In the genomic region with DNA sequence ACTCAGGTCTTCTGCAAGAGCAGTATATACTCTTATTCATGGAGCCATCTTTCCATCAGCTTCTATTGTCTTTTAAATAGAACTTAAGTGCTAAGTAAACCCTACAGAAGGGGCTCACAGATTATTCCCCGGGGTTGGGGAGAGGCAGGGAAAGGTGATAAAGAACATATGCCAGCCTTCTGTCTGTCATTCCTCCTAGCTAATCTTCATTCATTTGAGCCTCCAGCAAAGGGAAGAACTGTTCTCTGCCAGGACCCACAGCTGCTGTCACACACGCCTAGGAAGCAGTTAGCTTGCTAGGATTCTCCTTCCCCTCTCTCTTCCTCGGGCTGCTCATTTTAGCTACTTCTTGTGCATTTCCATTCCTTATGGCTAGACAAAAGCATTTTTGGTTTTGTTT, we compare ENCODE assay signal across 15 mouse cellular contexts.
DNase-seq lines count a peak whose midpoint lies in the region; ATAC-seq lines count a peak whose summit lies in the region.
"Had no signal": no experiment of that assay in that cellular context is flagged by ENCODE, and none has a peak within 500 bp of the region (broad histone marks: within the 10 kb centered on the region; RNA-seq: fewer than 3 reads in every experiment).

No protein-coding gene starts in this region.

- no peak for ATAC-seq in heart, embryonic 16.5 days (replicated peaks; ENCODE audit: extremely low read depth, insufficient read depth, low FRiP score)
- ATAC-seq in midbrain, embryonic 14.5 days (ENCODE audit: low FRiP score, low TSS enrichment): peak; percentile 20; the same call in 1 of the 2 replicates
- ATAC-seq in hindbrain, embryonic 13.5 days (ENCODE audit: low FRiP score): peak; percentile 46; the same call in 1 of the 2 replicates

- WGBS in heart, embryonic 16.5 days: 24% methylated on average over 3 of the region's 3 CpGs
- 39% methylated on average over 3 of the region's 3 CpGs for WGBS in midbrain, embryonic 14.5 days
- WGBS in midbrain, embryonic 10.5 days: 47% methylated on average over 3 of the region's 3 CpGs
- 47% methylated on average over 3 of the region's 3 CpGs for WGBS in hindbrain, embryonic 13.5 days
- 31% methylated on average over 3 of the region's 3 CpGs for WGBS in limb, embryonic 10.5 days

- peak overlapping the region; percentile 37; the same call in 1 of the 2 replicates for H3K4me2 ChIP-seq in heart, embryonic 16.5 days (ENCODE audit: low read depth, low read length)
- no peak overlapping the region for H3K4me2 ChIP-seq in midbrain, embryonic 14.5 days (ENCODE audit: low read length)
- no peak overlapping the region for H3K4me2 ChIP-seq in hindbrain, embryonic 13.5 days
- H3K4me2 ChIP-seq: embryonic facial prominence, embryonic 13.5 days; hindbrain, embryonic 15.5 days had no signal

- peak overlapping the region; percentile 61 for H3K27ac ChIP-seq in heart, embryonic 16.5 days (ENCODE audit: low read length)
- H3K27ac ChIP-seq in midbrain, embryonic 14.5 days (replicated peaks; ENCODE audit: low read depth, low read length): no peak overlapping the region
- no peak overlapping the region for H3K27ac ChIP-seq in midbrain, embryonic 10.5 days (replicated peaks)
- peak overlapping the region; percentile 25; the same call in 1 of the 2 replicates for H3K27ac ChIP-seq in hindbrain, embryonic 13.5 days
- H3K27ac ChIP-seq in limb, embryonic 10.5 days: no peak overlapping the region
- H3K27ac ChIP-seq: embryonic facial prominence, embryonic 13.5 days; hindbrain, embryonic 15.5 days had no signal

- 0 out of 2 replicates have a peak, but pooled peaks cover 3% of the 10 kb centered on the region for H3K36me3 ChIP-seq in heart, embryonic 16.5 days (ENCODE audit: control insufficient read depth, insufficient read depth)
- no peaks in the 10 kb centered on the region for H3K36me3 ChIP-seq in midbrain, embryonic 14.5 days (ENCODE audit: control insufficient read depth, insufficient read depth, low read length)
- no peaks in the 10 kb centered on the region for H3K36me3 ChIP-seq in midbrain, embryonic 10.5 days
- H3K36me3 ChIP-seq in hindbrain, embryonic 13.5 days: peaks cover 5% of the 10 kb centered on the region
- no peaks in the 10 kb centered on the region for H3K36me3 ChIP-seq in limb, embryonic 10.5 days
- H3K36me3 ChIP-seq: hindbrain, embryonic 15.5 days had no signal

- H3K4me3 ChIP-seq in heart, embryonic 16.5 days (ENCODE audit: low read length): no peak overlapping the region
- no peak overlapping the region for H3K4me3 ChIP-seq in midbrain, embryonic 14.5 days (replicated peaks; ENCODE audit: low read depth, low read length)
- no peak overlapping the region for H3K4me3 ChIP-seq in midbrain, embryonic 10.5 days
- H3K4me3 ChIP-seq in hindbrain, embryonic 13.5 days: no peak overlapping the region
- H3K4me3 ChIP-seq in limb, embryonic 10.5 days: no peak overlapping the region
- H3K4me3 ChIP-seq: embryonic facial prominence, embryonic 13.5 days; hindbrain, embryonic 15.5 days had no signal

- intact Hi-C loops in heart, postnatal 25 days (cut with DNase I): no loop called here

- H3K9ac ChIP-seq in heart, embryonic 16.5 days (ENCODE audit: low read length): no peak overlapping the region
- H3K9ac ChIP-seq in midbrain, embryonic 14.5 days (replicated peaks; ENCODE audit: low read length): no peak overlapping the region
- H3K9ac ChIP-seq in hindbrain, embryonic 13.5 days: no peak overlapping the region
- H3K9ac ChIP-seq: embryonic facial prominence, embryonic 13.5 days; hindbrain, embryonic 15.5 days had no signal

- H3K9me3 ChIP-seq in heart, embryonic 16.5 days (replicated peaks; ENCODE audit: control insufficient read depth, low read length): no peaks in the 10 kb centered on the region
- H3K9me3 ChIP-seq in midbrain, embryonic 14.5 days (ENCODE audit: control insufficient read depth, low read length): no peaks in the 10 kb centered on the region
- H3K9me3 ChIP-seq in midbrain, embryonic 10.5 days (replicated peaks): no peaks in the 10 kb centered on the region
- no peaks in the 10 kb centered on the region for H3K9me3 ChIP-seq in hindbrain, embryonic 13.5 days
- no peaks in the 10 kb centered on the region for H3K9me3 ChIP-seq in limb, embryonic 10.5 days (replicated peaks)
- H3K9me3 ChIP-seq: embryonic facial prominence, embryonic 13.5 days; hindbrain, embryonic 15.5 days had no signal

- H3K4me1 ChIP-seq in heart, embryonic 16.5 days (ENCODE audit: control insufficient read depth, insufficient read depth, low read length): peaks cover 6% of the 10 kb centered on the region
- H3K4me1 ChIP-seq in midbrain, embryonic 14.5 days (ENCODE audit: control insufficient read depth, insufficient read depth, low read length): 0 out of 2 replicates have a peak, but pooled peaks cover 3% of the 10 kb centered on the region
- H3K4me1 ChIP-seq in midbrain, embryonic 10.5 days: peaks cover 15% of the 10 kb centered on the region
- H3K4me1 ChIP-seq in hindbrain, embryonic 13.5 days (replicated peaks): 0 out of 2 replicates have a peak, but pooled peaks cover 12% of the 10 kb centered on the region
- peaks cover 10% of the 10 kb centered on the region; the same call in 1 of the 2 replicates for H3K4me1 ChIP-seq in limb, embryonic 10.5 days
- H3K4me1 ChIP-seq: hindbrain, embryonic 15.5 days had no signal

- no peak for DNase-seq in heart, postnatal 25 days (ENCODE audit: low spot score)
- peak; percentile 13 for DNase-seq in midbrain, embryonic 14.5 days
- no peak for DNase-seq in midbrain, embryonic 10.5 days (ENCODE audit: low spot score)
- no peak for DNase-seq in limb, embryonic 10.5 days (ENCODE audit: low spot score)
- no peak for DNase-seq in spleen, adult 18-20 months
- DNase-seq: adrenal gland, postnatal 25 days; gastrocnemius, postnatal 25 days; kidney, adult 8-10 months; kidney, postnatal 4 days; lung, postnatal 14 days; right cerebral cortex, postnatal 25 days had no signal

- no peaks in the 10 kb centered on the region for H3K27me3 ChIP-seq in heart, embryonic 16.5 days (ENCODE audit: control insufficient read depth, insufficient read depth, low read length)
- H3K27me3 ChIP-seq in midbrain, embryonic 14.5 days (ENCODE audit: control insufficient read depth, insufficient read depth, low read length): no peaks in the 10 kb centered on the region
- H3K27me3 ChIP-seq in midbrain, embryonic 10.5 days (ENCODE audit: low read depth, poor library complexity, severe bottlenecking): no peaks in the 10 kb centered on the region
- H3K27me3 ChIP-seq in hindbrain, embryonic 13.5 days: no peaks in the 10 kb centered on the region
- H3K27me3 ChIP-seq in limb, embryonic 10.5 days (ENCODE audit: low read depth, poor library complexity, severe bottlenecking): no peaks in the 10 kb centered on the region
- H3K27me3 ChIP-seq: embryonic facial prominence, embryonic 13.5 days; hindbrain, embryonic 15.5 days had no signal

Comparison
In these comparisons a context has a peak if more than half of its experiments do, and no peak if none do; other contexts are left out.
1. H3K27ac ChIP-seq: peak in heart, embryonic 16.5 days (single experiment) and hindbrain, embryonic 13.5 days (single experiment); none in midbrain, embryonic 14.5 days (single experiment), midbrain, embryonic 10.5 days (single experiment) and limb, embryonic 10.5 days (single experiment).